Mouse (Mus musculus): ENCODE results near the gene Capn1.

DNA sequence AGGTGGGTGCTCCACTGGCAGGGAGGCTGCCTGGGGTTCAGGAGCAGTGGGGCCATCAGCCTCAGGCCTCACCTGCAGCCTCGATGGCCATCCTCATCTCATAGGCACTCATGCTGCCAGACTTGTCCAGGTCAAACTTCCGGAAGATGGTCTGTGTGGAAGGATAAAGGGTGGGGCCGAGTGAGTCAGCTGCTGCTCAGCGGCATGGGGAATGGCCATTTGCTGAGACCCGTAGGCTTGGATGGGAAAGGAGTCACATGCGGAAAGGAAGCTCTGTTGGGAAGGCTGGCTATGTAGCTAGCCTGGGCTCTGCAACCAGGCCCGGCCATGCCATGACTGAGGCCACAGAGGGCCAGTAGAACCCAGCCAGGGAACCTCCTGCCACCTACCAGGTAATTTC, 24.2 kb downstream of the Capn1 start:
- TF ChIP-seq CTCF (IDR thresholded peaks at IDR 0.05; ENCODE audit: low read depth) = no peak
- no peak for TF ChIP-seq EP300 (IDR thresholded peaks at IDR 0.05; ENCODE audit: low read depth)
